Mouse (Mus musculus): ENCODE measurements at regions not wholly inside any gene's neighbourhood (a gene's known extent, or its start where the extent isn't known, plus 50 kb on each side); places are given as distances from the start of the nearest gene placed in this dataset.

DNA sequence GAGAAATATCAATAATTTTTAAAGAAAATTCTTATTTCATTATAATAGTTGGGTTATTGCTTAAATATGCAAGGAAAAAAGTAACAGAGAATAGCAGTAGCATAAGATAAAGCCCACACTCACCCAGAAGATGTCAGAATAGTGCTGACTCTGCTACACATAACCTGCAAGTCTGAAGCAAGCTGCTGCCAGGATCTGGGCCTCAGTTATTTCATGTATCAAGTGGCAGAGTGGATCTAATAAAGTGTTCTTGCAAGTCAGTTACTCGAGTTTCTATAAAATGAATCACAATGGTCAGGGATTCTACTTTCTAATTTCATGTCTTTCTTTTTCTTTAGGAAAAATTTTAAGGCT, 466.2 kb downstream of the Klhl13 start:
- 41% methylated on average over 1 of the region's 1 CpGs for WGBS
- no peak for ATAC-seq (ENCODE audit: low FRiP score)
- H3K4me3 ChIP-seq, result no peak overlapping the region

GRCm38 (mm10) chrX:22898048-22898697, 466.7 kb downstream of the Klhl13 start:
- ATAC-seq (ENCODE audit: low FRiP score), result 0 out of 2 replicates have a peak, but pooled peaks have one; percentile 39
- Histone ChIP-seq H3K27me3 (no peaks in the 10 kb centered on the region), H3K4me3 (no peak overlapping the region), H3K9me3 (no peaks in the 10 kb centered on the region), H3K4me2 (no peak overlapping the region), H3K9ac (no peak overlapping the region), H3K4me1 (replicated peaks) (no peaks in the 10 kb centered on the region), H3K36me3 (no peaks in the 10 kb centered on the region), H3K27ac (no peak overlapping the region)
- WGBS, result 39% methylated on average over 7 of the region's 7 CpGs

More for the DNA sequence above, 466.2 kb downstream of the Klhl13 start:
- Histone ChIP-seq H3K9ac (no peak overlapping the region), H3K4me1 (replicated peaks) (no peaks in the 10 kb centered on the region), H3K27me3 (no peaks in the 10 kb centered on the region), H3K4me2 (no peak overlapping the region), H3K27ac (no peak overlapping the region), H3K36me3 (no peaks in the 10 kb centered on the region), H3K9me3 (no peaks in the 10 kb centered on the region)

GRCm38 (mm10) chrX:22869791-22870190, 495.1 kb downstream of the Klhl13 start:
- Histone ChIP-seq H3K27ac (no peak overlapping the region), H3K4me1 (replicated peaks) (no peaks in the 10 kb centered on the region), H3K27me3 (no peaks in the 10 kb centered on the region), H3K4me2 (no peak overlapping the region), H3K9ac (no peak overlapping the region), H3K36me3 (no peaks in the 10 kb centered on the region), H3K9me3 (no peaks in the 10 kb centered on the region), H3K4me3 (no peak overlapping the region)
- WGBS, result 88% methylated on average over 1 of the region's 1 CpGs
- ATAC-seq (ENCODE audit: low FRiP score), result no peak

GRCm38 (mm10) chrX:22849522-22850495, 515.1 kb downstream of the Klhl13 start:
- Histone ChIP-seq H3K4me2 (no peak overlapping the region), H3K27ac (peak overlapping the region; percentile 80), H3K9me3 (no peaks in the 10 kb centered on the region), H3K4me1 (replicated peaks) (peaks cover 5% of the 10 kb centered on the region; the same call in 1 of the 2 replicates), H3K27me3 (no peaks in the 10 kb centered on the region), H3K36me3 (no peaks in the 10 kb centered on the region), H3K4me3 (no peak overlapping the region), H3K9ac (no peak overlapping the region)
- WGBS, result 38% methylated on average over 9 of the region's 9 CpGs
- peak; percentile 86 for ATAC-seq (ENCODE audit: low FRiP score)

- Histone ChIP-seq H3K4me2 (no peak overlapping the region), H3K4me1 (replicated peaks) (peaks cover 5% of the 10 kb centered on the region; the same call in 1 of the 2 replicates), H3K36me3 (no peaks in the 10 kb centered on the region), H3K27me3 (no peaks in the 10 kb centered on the region), H3K9me3 (no peaks in the 10 kb centered on the region), H3K27ac (no peak overlapping the region), H3K9ac (no peak overlapping the region), H3K4me3 (no peak overlapping the region)
- no peak for ATAC-seq (ENCODE audit: low FRiP score)
- 24% methylated on average over 2 of the region's 2 CpGs for WGBS
These were observed 516.1 kb downstream of the Klhl13 start for GRCm38 (mm10) chrX:22848778-22849177.

DNA sequence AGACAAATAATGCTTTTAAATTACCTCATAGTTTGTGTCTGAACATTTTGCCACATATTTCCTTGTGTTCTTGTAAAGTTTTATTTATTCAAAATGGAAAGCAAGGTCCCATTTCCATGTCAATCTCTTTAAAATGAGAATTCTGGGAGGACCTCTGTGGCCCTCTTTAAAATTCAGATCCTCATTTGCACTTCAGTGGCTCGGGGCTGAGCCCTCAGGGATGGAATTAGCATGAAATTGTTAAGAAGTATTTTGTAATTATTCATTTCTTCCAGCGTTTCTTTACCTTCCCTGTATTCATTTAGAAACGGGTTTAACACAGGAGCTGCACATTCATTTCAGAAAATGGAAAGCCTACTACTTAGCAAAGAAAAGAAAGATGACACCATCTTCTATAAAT, 531.7 kb downstream of the Klhl13 start:
- Histone ChIP-seq H3K9ac (no peak overlapping the region), H3K4me1 (replicated peaks) (no peaks in the 10 kb centered on the region), H3K27me3 (no peaks in the 10 kb centered on the region), H3K9me3 (no peaks in the 10 kb centered on the region), H3K4me2 (no peak overlapping the region), H3K36me3 (no peaks in the 10 kb centered on the region), H3K4me3 (no peak overlapping the region), H3K27ac (no peak overlapping the region)
- 28% methylated on average over 3 of the region's 3 CpGs for WGBS
- ATAC-seq (ENCODE audit: low FRiP score), result no peak

DNA sequence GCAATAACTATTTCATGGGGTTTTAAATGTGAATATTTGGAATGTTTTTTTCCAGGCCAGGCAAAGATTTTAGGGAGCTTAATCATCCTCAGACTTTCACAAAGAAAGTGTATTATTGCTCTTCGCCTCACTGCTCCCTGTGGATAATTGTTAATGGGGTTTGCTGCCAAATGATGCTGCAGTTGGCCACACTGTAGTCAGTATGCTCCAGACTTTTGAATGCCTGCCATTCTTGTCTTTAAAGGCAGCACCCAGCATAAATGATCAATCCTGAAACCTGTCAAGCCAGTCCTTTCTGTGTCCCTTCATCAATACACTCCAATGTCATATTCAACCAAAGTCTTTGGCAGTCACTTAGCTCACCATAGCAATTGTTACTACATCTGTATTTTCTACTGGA, 559.7 kb downstream of the Klhl13 start:
- H3K4me3 ChIP-seq, result no peak overlapping the region
- H3K9ac ChIP-seq, result no peak overlapping the region
- no peak overlapping the region for H3K27ac ChIP-seq
- H3K4me1 ChIP-seq (replicated peaks), result no peaks in the 10 kb centered on the region
- no peaks in the 10 kb centered on the region for H3K36me3 ChIP-seq
- no peaks in the 10 kb centered on the region for H3K9me3 ChIP-seq
- ATAC-seq (ENCODE audit: low FRiP score), result no peak
- no peak overlapping the region for H3K4me2 ChIP-seq
- H3K27me3 ChIP-seq, result no peaks in the 10 kb centered on the region
- WGBS, result 28% methylated on average over 1 of the region's 1 CpGs

DNA sequence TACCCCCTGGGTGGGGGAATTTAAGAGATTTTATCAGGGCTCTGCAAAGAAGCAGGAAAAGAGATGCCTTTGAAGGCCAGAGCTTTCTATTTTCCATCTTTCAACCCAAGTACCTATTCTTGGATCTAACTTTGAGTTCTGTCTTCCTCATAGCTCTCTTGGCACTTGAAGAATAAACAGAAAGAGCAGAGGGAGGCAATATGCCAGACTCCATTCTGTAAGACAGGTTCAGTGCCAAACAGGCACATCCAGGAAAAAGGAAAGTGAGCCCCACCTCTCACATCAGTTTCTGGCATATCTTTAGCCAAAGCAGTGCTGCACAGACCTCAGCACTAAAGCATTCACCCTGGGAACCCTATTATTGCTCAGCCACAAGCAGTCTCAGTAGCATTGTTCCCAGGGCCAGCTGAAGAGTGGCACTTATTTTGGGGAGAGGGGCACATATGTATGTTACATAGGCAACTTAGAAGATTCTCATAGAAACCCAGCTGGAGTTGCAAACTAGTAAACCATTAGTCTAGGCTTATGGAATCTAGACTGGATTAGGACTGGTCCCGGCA, 594.8 kb downstream of the Klhl13 start:
- WGBS, result 95% methylated on average over 1 of the region's 1 CpGs
- no peak overlapping the region for H3K27ac ChIP-seq
- no peak for ATAC-seq (ENCODE audit: low FRiP score)

DNA sequence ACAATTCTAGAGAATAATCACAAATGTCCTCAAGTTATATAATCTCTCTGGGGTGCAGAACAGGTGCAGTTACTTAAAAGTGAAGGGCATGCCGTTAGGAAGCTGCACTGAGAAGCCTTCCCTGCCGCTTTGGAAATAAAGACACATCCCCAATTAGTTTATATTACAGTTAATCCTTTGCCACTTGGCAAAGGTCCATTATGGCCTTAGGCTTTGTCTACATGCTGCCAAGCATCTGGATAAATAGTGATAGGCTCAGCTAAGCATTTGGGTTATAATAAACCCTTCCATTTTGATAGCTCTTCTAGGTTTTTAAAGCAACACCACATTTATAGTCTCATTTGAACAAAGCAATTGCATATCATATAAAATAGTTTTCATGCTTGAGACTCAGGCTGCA, 625.6 kb downstream of the Klhl13 start:
- H3K27me3 ChIP-seq, result no peaks in the 10 kb centered on the region
- no peaks in the 10 kb centered on the region for H3K36me3 ChIP-seq
- ATAC-seq (ENCODE audit: low FRiP score), result no peak
- H3K4me3 ChIP-seq, result no peak overlapping the region
- no peak overlapping the region for H3K9ac ChIP-seq
- H3K9me3 ChIP-seq, result no peaks in the 10 kb centered on the region
- H3K4me1 ChIP-seq (replicated peaks), result no peaks in the 10 kb centered on the region
- 55% methylated on average over 2 of the region's 2 CpGs for WGBS
- H3K27ac ChIP-seq, result no peak overlapping the region
- H3K4me2 ChIP-seq, result no peak overlapping the region

More for the DNA sequence above, 594.8 kb downstream of the Klhl13 start:
- Histone ChIP-seq H3K27me3 (no peaks in the 10 kb centered on the region), H3K9me3 (no peaks in the 10 kb centered on the region), H3K4me1 (replicated peaks) (no peaks in the 10 kb centered on the region), H3K9ac (no peak overlapping the region), H3K4me3 (no peak overlapping the region), H3K4me2 (no peak overlapping the region), H3K36me3 (no peaks in the 10 kb centered on the region)

DNA sequence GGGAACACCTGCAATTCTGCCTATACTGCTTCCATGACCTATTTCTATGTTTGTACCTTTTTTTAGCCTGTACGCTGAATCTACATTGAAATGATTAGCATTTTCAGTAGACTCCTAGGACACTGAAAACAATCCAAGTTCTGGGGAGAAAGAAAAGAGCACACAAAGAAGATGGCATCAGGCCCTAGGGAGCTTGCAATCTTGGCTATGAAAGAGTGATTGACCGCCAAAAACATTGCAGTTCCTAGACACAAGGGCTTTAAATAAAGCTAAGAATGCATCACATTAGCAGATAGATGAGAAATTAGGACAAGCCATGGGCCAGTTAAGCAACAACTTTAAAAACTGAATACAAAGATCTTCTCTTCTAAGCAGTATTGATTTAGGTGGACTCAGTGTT, 666.7 kb downstream of the Klhl13 start:
- Histone ChIP-seq H3K9ac (no peak overlapping the region), H3K9me3 (no peaks in the 10 kb centered on the region), H3K4me2 (no peak overlapping the region), H3K4me1 (replicated peaks) (no peaks in the 10 kb centered on the region), H3K27me3 (no peaks in the 10 kb centered on the region), H3K36me3 (no peaks in the 10 kb centered on the region), H3K4me3 (no peak overlapping the region), H3K27ac (no peak overlapping the region)
- no peak for ATAC-seq (ENCODE audit: low FRiP score)
- WGBS, result 88% methylated on average over 2 of the region's 2 CpGs

- no peak for ATAC-seq (ENCODE audit: low FRiP score)
- no peak overlapping the region for H3K9ac ChIP-seq
- no peaks in the 10 kb centered on the region for H3K27me3 ChIP-seq
- 53% methylated on average over 3 of the region's 3 CpGs for WGBS
- H3K4me2 ChIP-seq, result no peak overlapping the region
- no peaks in the 10 kb centered on the region for H3K36me3 ChIP-seq
- H3K9me3 ChIP-seq, result no peaks in the 10 kb centered on the region
- H3K4me1 ChIP-seq (replicated peaks), result no peaks in the 10 kb centered on the region
- no peak overlapping the region for H3K27ac ChIP-seq
- H3K4me3 ChIP-seq, result no peak overlapping the region
These were observed 707.0 kb downstream of the Klhl13 start for GRCm38 (mm10) chrX:22657722-22658342.
